Mouse (Mus musculus) monocyte, adult 5-6 weeks (primary cell): ENCODE results near the gene Ccdc51. TPM values are rescaled to one million over a fixed set of nuclear protein-coding genes. Genes with fewer than 3 reads are reported as not detected.
"Not testable (repeated sequence)": the region's sequence is repeated elsewhere in the genome, so short reads cannot be mapped to it uniquely, and the experiment has no call there.

Experiments used
- ATAC-seq: fragments of 153-309, 156-312 bp; replicated peaks from 2 replicates; pipeline ENCODE4 v1.8.0; 2017; ENCODE audit warnings: mild to moderate bottlenecking; ENCODE audit not compliant: low TSS enrichment, insufficient number of reproducible peaks, severe bottlenecking, poor library complexity, low FRiP score
- total RNA-seq: library from RNA; stranded (forward); fragments of 200-1000, 200-491, 200-594 nt; gene quantifications from 3 replicates; pipeline ENCODE4 v1.2.3, GENCODE M21; 2017

Gene Ccdc51
- total RNA-seq, 1 experiment from 2014 or later: 10.0 TPM

DNA sequence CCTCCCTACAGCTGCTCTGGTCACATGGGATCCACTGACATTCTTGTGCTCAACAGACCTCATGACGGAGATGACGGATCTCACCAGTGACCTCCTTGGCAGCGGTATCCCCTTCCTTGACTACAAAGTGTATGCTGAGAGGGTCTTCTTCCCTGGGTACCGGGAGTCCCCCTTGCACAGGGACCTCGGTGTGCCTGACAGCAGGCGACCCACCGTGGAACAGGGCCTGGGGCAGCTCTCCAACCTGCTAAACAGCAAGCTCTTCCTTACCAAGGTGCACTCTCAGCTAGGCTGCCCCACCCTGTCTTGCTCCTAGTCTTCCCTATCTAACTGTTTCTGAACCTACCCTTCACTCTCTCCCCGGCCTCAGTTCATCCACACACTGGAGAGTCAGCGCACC lies 29.3 kb downstream of the Ccdc51 start:
- no peak for ATAC-seq

DNA sequence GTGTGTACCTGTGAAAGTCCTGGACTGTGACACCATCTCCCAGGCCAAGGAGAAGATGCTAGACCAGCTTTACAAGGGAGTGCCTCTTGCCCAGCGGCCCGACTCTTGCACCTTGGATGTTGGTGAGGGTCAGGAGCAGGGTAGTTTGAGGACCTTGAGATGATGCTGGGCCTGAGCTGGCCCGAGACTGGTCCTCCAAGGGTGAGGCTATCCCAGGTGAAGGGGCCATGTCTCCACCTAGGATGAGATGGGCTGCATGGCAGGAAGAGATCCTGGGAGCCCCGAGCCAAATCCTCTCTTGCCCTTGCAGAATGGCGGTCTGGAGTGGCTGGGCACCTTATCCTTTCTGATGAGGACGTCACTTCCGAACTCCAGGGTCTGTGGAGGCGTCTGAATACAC lies 31.0 kb downstream of the Ccdc51 start:
- ATAC-seq: no peak

GRCm38 (mm10) chr9:109114276-109114675 lies 32.0 kb downstream of the Ccdc51 start:
- ATAC-seq: no peak

- ATAC-seq: no peak
These were observed 32.6 kb downstream of the Ccdc51 start for GRCm38 (mm10) chr9:109114871-109115270.

GRCm38 (mm10) chr9:109116205-109116604 lies 33.9 kb downstream of the Ccdc51 start:
- no peak for ATAC-seq

GRCm38 (mm10) chr9:109118106-109118505 lies 35.8 kb downstream of the Ccdc51 start:
- no peak for ATAC-seq

DNA sequence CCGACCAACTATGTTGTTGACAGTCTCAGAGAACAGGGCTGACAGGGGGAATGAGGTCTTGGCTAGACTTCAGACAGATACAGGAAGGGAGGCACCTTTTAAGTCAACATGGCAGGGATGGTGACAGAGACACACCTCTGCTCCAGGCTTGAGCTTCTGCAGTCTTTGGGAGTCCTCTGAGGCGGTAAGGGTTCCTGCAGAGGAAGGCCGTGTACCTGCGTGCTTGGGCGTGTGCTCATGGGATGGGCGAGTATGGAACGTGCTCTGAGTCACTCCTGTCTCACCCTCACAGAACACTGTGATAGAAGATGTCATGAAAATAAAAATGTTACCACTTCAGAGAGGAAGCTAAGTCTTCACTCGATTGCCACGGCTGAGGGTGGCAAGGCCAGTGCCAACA lies 37.3 kb downstream of the Ccdc51 start:
- no peak for ATAC-seq

GRCm38 (mm10) chr9:109120956-109121355 lies 38.7 kb downstream of the Ccdc51 start:
- no peak for ATAC-seq

- ATAC-seq: no peak
These were observed 40.3 kb downstream of the Ccdc51 start for GRCm38 (mm10) chr9:109122553-109123085.

- peak; percentile 14; the same call in 1 of the 2 replicates for ATAC-seq
These were observed 41.0 kb downstream of the Ccdc51 start for GRCm38 (mm10) chr9:109123266-109123665.

DNA sequence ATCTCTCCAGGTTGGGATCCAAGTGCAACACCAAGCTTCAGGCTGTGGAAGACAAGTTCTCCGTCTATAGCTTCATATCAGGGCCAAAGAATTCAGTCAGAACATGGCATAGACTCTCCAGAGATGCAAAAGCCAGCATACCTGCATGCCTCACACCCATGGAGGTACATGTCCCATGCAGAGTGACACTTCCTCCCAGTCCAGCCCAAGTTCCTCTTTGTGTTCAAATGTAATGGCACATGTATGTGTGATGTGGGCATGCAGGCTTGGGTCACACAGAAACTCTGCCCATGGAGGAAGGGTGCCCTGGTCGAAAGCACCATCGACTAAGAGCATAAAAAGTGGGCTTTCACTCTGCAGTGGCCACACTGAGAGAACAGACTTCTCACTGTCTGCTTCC lies 41.9 kb downstream of the Ccdc51 start:
- ATAC-seq: peak; percentile 45; the same call in 1 of the 2 replicates

- ATAC-seq: no peak
These were observed 42.8 kb downstream of the Ccdc51 start for GRCm38 (mm10) chr9:109125043-109125442.

DNA sequence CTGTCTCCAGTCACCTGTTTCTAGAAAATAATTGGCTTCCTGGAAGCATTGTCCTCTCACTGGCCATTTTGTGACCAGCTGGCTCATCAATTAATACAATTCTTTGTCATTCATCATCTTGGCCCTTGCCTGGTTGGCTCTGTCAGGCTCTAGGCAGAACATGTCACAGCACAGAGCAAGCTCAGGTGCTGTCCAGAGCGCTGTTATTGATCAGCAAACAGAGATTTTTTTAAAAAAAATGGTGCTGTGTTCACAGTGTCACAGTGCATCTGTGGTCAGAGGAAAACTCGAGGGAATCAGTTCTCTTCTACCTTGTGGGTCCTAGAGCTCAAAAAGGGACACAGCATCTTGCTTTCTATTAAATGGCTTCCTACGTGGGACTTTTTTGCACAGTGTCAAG lies 43.2 kb downstream of the Ccdc51 start:
- no peak for ATAC-seq

- no peak for ATAC-seq
These were observed 44.8 kb downstream of the Ccdc51 start for GRCm38 (mm10) chr9:109127076-109127475.

DNA sequence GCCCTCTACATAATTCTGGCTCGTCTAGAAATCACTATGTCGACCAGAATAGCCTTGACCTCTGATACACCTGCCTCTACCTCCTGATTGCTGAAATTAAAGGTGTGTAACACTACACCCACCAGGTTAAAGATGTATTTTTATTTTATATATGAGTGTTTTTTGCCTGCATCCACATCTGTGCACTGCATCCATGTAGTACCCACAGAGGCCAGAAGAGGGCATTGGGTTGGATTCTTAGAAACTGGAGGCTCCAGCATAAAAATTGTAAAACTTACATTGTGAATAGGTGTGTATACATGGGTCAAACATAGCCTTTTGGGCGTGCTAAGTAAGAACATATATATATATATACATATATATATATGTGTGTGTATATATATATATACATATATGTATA lies 45.9 kb downstream of the Ccdc51 start:
- no peak for ATAC-seq

GRCm38 (mm10) chr9:109130076-109130475 lies 47.8 kb downstream of the Ccdc51 start:
- no peak for ATAC-seq

DNA sequence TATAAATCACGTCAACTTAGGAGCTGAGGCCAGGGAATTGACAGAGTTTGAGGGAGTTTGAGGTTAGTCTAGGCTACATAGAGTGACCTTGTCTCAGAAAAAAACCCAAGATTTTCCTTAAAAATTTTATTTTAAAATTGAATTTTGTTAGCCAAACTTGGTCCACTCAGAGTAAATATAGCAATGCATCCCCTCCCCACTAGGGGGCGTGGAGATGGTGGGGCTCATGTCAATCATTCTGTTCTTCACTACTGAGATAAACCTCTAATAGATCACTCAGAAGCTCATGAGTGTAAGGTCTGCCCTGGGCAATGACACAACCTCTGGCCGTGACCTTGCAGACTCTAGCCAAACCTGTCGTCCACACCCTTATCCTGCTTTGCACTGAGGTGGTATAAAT lies 58.1 kb downstream of the Ccdc51 start:
- ATAC-seq: not testable (repeated sequence)
